Comparison of ENCODE assay signal across 13 mouse cellular contexts in the genomic region with DNA sequence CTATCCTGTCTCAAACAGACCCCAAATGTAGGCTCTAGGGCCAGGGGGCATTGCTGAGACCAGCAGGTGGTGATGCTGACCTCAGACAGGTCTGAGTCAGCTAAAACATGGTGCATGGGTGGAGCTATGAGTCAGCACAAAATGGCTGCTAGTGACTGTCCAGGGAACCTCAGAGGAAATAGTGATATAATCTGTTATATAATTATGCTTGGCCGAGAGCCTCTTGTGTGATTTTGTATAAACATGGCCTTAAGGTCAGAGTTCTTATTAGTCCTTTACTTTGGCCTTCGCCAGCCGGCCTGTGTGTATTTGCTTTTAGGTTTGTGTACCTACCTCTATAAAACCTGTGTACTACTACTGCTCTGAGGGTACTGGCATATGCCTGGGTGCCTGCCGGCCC. TPM values are rescaled to one million over a fixed set of nuclear protein-coding genes. Genes with fewer than 3 reads are reported as not detected.
DNase-seq lines count a peak whose midpoint lies in the region; ATAC-seq and TF ChIP-seq lines count a peak whose summit lies in the region.
"Had no signal": no experiment of that assay in that cellular context is flagged by ENCODE, and none has a peak within 500 bp of the region (broad histone marks: within the 10 kb centered on the region; RNA-seq: fewer than 3 reads in every experiment).

No protein-coding gene starts in this region.

- H3K4me1 ChIP-seq in heart, postnatal 0 days (ENCODE audit: control insufficient read depth, insufficient read depth) = no peaks in the 10 kb centered on the region
- peaks cover 2% of the 10 kb centered on the region; the same call in 1 of the 2 replicates for H3K4me1 ChIP-seq in heart, adult 2 months (ENCODE audit: control insufficient read depth, insufficient read depth, low read length)
- H3K4me1 ChIP-seq in E14TG2a.4 (replicated peaks; ENCODE audit: low read depth, low read length) = peaks cover 66% of the 10 kb centered on the region
- peaks cover 21% of the 10 kb centered on the region for H3K4me1 ChIP-seq in liver, postnatal 0 days (ENCODE audit: insufficient read depth)
- H3K4me1 ChIP-seq: neural tube, embryonic 12.5 days had no signal

- H3K4me2 ChIP-seq in heart, postnatal 0 days (ENCODE audit: low read depth, low read length) = no peak overlapping the region
- H3K4me2 ChIP-seq in liver, postnatal 0 days (ENCODE audit: low read depth, low read length) = peak overlapping the region; percentile 7; the same call in 1 of the 2 replicates
- H3K4me2 ChIP-seq: forebrain, embryonic 15.5 days; neural tube, embryonic 12.5 days had no signal

- no peak overlapping the region for H3K27ac ChIP-seq in heart, postnatal 0 days (ENCODE audit: low read depth)
- H3K27ac ChIP-seq in heart, adult 2 months = no peak overlapping the region
- peak overlapping the region; percentile 34 for H3K27ac ChIP-seq in liver, postnatal 0 days (ENCODE audit: low read depth)
- H3K27ac ChIP-seq: embryonic facial prominence, embryonic 10.5 days; forebrain, embryonic 15.5 days; neural tube, embryonic 12.5 days had no signal

- H3K27me3 ChIP-seq in heart, postnatal 0 days (ENCODE audit: control insufficient read depth, insufficient read depth, low read length) = no peaks in the 10 kb centered on the region
- no peaks in the 10 kb centered on the region for H3K27me3 ChIP-seq in heart, adult 2 months (ENCODE audit: control insufficient read depth, insufficient read depth, low read length)
- H3K27me3 ChIP-seq in E14TG2a.4 (ENCODE audit: insufficient read depth, low read length) = no peaks in the 10 kb centered on the region
- no peaks in the 10 kb centered on the region for H3K27me3 ChIP-seq in liver, postnatal 0 days (ENCODE audit: insufficient read depth, low read length)
- H3K27me3 ChIP-seq: forebrain, embryonic 15.5 days; neural tube, embryonic 12.5 days had no signal

- no peaks in the 10 kb centered on the region for H3K79me2 ChIP-seq in heart, adult 2 months (replicated peaks; ENCODE audit: control insufficient read depth, insufficient read depth, low read length)

- intact Hi-C loops in heart, adult 2 months (cut with DNase I) = no loop called here

- 61% methylated on average over 4 of the region's 4 CpGs for WGBS in heart, postnatal 0 days
- 49% methylated on average over 4 of the region's 4 CpGs for whole genome bisulfite sequencing in heart, adult 2 months
- 54% methylated on average over 4 of the region's 4 CpGs for WGBS in liver, postnatal 0 days (ENCODE audit: insufficient replicate concordance)

- 0 out of 2 replicates have a peak, but pooled peaks have one; percentile 28 for ATAC-seq in heart, postnatal 0 days (ENCODE audit: insufficient read depth, low read depth)
- ATAC-seq in liver, postnatal 0 days = peak; percentile 81
- no peak for ATAC-seq in monocyte, adult 5-6 weeks (replicated peaks; ENCODE audit: insufficient number of reproducible peaks, low FRiP score, low TSS enrichment, poor library complexity, severe bottlenecking)
- ATAC-seq: forebrain, embryonic 15.5 days had no signal

- no peak for TF ChIP-seq CTCF in heart, postnatal 0 days (IDR thresholded peaks at IDR 0.05; ENCODE audit: low read depth)
- no peak for TF ChIP-seq CTCF in heart, adult 2 months (IDR thresholded peaks at IDR 0.05)
- no peak for TF ChIP-seq CTCF in E14TG2a.4 (conservative IDR thresholded peaks at IDR 0.05; ENCODE audit: low read length)
- TF ChIP-seq CTCF in liver, postnatal 0 days (IDR thresholded peaks at IDR 0.05; ENCODE audit: low read depth) = peak; percentile 26; the same call in 1 of the 2 replicates

- DNase-seq in heart, postnatal 0 days (ENCODE audit: low spot score) = no peak
- DNase-seq in heart, adult 2 months = no peak
- peak; percentile 61 for DNase-seq in c-Kit-negative CD71-positive TER-119-positive erythroid progenitor cells, embryonic 14.5 days (ENCODE audit: low read depth, low spot score)
- peak; percentile 68 for DNase-seq in liver, postnatal 0 days
- no peak for DNase-seq in right cerebral cortex, postnatal 25 days
- no peak for DNase-seq in natural killer cell, adult 2 months (ENCODE audit: low spot score in 2 of 2)
- DNase-seq: thymus, adult 18-20 months had no signal

- H3K36me3 ChIP-seq in heart, postnatal 0 days (replicated peaks; ENCODE audit: control insufficient read depth, insufficient read depth, low read length) = no peaks in the 10 kb centered on the region
- H3K36me3 ChIP-seq in heart, adult 2 months (ENCODE audit: control insufficient read depth, insufficient read depth, low read length) = no peaks in the 10 kb centered on the region
- H3K36me3 ChIP-seq in E14TG2a.4 (ENCODE audit: insufficient read depth, low read length) = no peaks in the 10 kb centered on the region
- no peaks in the 10 kb centered on the region for H3K36me3 ChIP-seq in liver, postnatal 0 days (replicated peaks; ENCODE audit: insufficient read depth, low read length)
- H3K36me3 ChIP-seq: embryonic facial prominence, embryonic 10.5 days; forebrain, embryonic 15.5 days; neural tube, embryonic 12.5 days had no signal

- TF ChIP-seq EP300 in heart, postnatal 0 days (IDR thresholded peaks at IDR 0.05; ENCODE audit: low read depth) = no peak
- TF ChIP-seq EP300 in heart, adult 2 months (IDR thresholded peaks at IDR 0.05; ENCODE audit: insufficient read depth, low read depth, low read length) = no peak
- TF ChIP-seq EP300 in liver, postnatal 0 days (IDR thresholded peaks at IDR 0.05; ENCODE audit: low read depth) = peak; percentile 77

- no peak overlapping the region for H3K4me3 ChIP-seq in heart, postnatal 0 days (ENCODE audit: low read depth, low read length)
- no peak overlapping the region for H3K4me3 ChIP-seq in heart, adult 2 months
- 0 out of 2 replicates have a peak overlapping the region, but pooled peaks have one; percentile 3 for H3K4me3 ChIP-seq in E14TG2a.4 (replicated peaks; ENCODE audit: low read length)
- no peak overlapping the region for H3K4me3 ChIP-seq in liver, postnatal 0 days (ENCODE audit: low read depth, low read length)
- H3K4me3 ChIP-seq: embryonic facial prominence, embryonic 10.5 days; forebrain, embryonic 15.5 days; neural tube, embryonic 12.5 days had no signal

- no peak overlapping the region for H3K9ac ChIP-seq in heart, postnatal 0 days (replicated peaks; ENCODE audit: low read depth, low read length)
- H3K9ac ChIP-seq in heart, adult 2 months (ENCODE audit: low read depth, low read length) = no peak overlapping the region
- no peak overlapping the region for H3K9ac ChIP-seq in liver, postnatal 0 days (replicated peaks)
- H3K9ac ChIP-seq: forebrain, embryonic 15.5 days; neural tube, embryonic 12.5 days had no signal

- no peak for TF ChIP-seq POLR2A in heart, adult 2 months (IDR thresholded peaks at IDR 0.05; ENCODE audit: insufficient read depth, low read depth, low read length)

- H3K9me3 ChIP-seq in heart, postnatal 0 days (replicated peaks; ENCODE audit: control insufficient read depth, low read length) = no peaks in the 10 kb centered on the region
- H3K9me3 ChIP-seq in E14TG2a.4 (ENCODE audit: low read length) = no peaks in the 10 kb centered on the region
- no peaks in the 10 kb centered on the region for H3K9me3 ChIP-seq in liver, postnatal 0 days (ENCODE audit: low read length)
- H3K9me3 ChIP-seq: embryonic facial prominence, embryonic 10.5 days; forebrain, embryonic 15.5 days; neural tube, embryonic 12.5 days had no signal

RNA-seq across cellular contexts. Expression of gene Pla2g6, which starts 5.2 kb away (rescaled TPM):
- total RNA-seq in heart, postnatal 0 days (2014; rRNA removed; ENCODE audit: low replicate concordance) = 14.1 and 20.3 TPM in 2 replicates
- polyA plus RNA-seq in heart, postnatal 0 days (2015; fragmentation: Nextera tagmentation; extraction: Ambion mirVana) = 7.1 and 7.9 TPM in 2 replicates
- 10 to 100 TPM; 10.7 to 11.0 TPM for total RNA-seq in heart, adult 2 months (2021)
- polyA plus RNA-seq in heart, adult 2 months (2012; rRNA removed) = 11.7 and 14.0 TPM in 2 replicates
- 18.5 and 18.8 TPM in 2 replicates for polyA plus RNA-seq in liver, postnatal 0 days (2015; fragmentation: Nextera tagmentation; extraction: Ambion mirVana)
- 1.1 to 5.4 TPM (median 3.4 TPM) in 3 replicates for total RNA-seq in monocyte, adult 5-6 weeks (2017)

RNA-seq across cellular contexts. Expression of gene Maff, which starts 13.0 kb away (rescaled TPM):
- total RNA-seq in heart, postnatal 0 days (2014; rRNA removed; ENCODE audit: low replicate concordance) = 12.9 and 19.4 TPM in 2 replicates
- polyA plus RNA-seq in heart, postnatal 0 days (2015; fragmentation: Nextera tagmentation; extraction: Ambion mirVana) = 1.8 and 2.9 TPM in 2 replicates
- 10 to 100 TPM in 1 of 2 experiments, 1 to 10 TPM in 1; 9.3 to 13.7 TPM for total RNA-seq in heart, adult 2 months (2021)
- polyA plus RNA-seq in heart, adult 2 months (2012; rRNA removed) = 3.4 and 4.3 TPM in 2 replicates
- 0.94 and 1.1 TPM in 2 replicates for polyA plus RNA-seq in liver, postnatal 0 days (2015; fragmentation: Nextera tagmentation; extraction: Ambion mirVana)
- total RNA-seq in monocyte, adult 5-6 weeks (2017) = 9.8 to 14.5 TPM (median 10.4 TPM) in 3 replicates

RNA-seq across cellular contexts. Expression of gene Baiap2l2, which starts 48.1 kb away (rescaled TPM):
- 0.23 and 0.27 TPM in 2 replicates for total RNA-seq in heart, postnatal 0 days (2014; rRNA removed; ENCODE audit: low replicate concordance)
- 2.2 and 4.5 TPM in 2 replicates for polyA plus RNA-seq in heart, postnatal 0 days (2015; fragmentation: Nextera tagmentation; extraction: Ambion mirVana)
- total RNA-seq in heart, adult 2 months (2021) = under 1 TPM; 0.78 to 0.84 TPM
- 0.70 and 2.9 TPM in 2 replicates for polyA plus RNA-seq in heart, adult 2 months (2012; rRNA removed)
- 1.2 and 2.1 TPM in 2 replicates for polyA plus RNA-seq in liver, postnatal 0 days (2015; fragmentation: Nextera tagmentation; extraction: Ambion mirVana)
- 0.57 TPM in 1 of 3 replicates, not detected in the others for total RNA-seq in monocyte, adult 5-6 weeks (2017)
- total RNA-seq: megakaryocyte-erythroid progenitor cell, adult 5-6 weeks had no signal

Comparison
In these comparisons a context has a peak if more than half of its experiments do, and no peak if none do; other contexts are left out.
1. DNase-seq: peak in c-Kit-negative CD71-positive TER-119-positive erythroid progenitor cells, embryonic 14.5 days (single experiment) and liver, postnatal 0 days (single experiment); none in heart, postnatal 0 days (single experiment), heart, adult 2 months (0 of 2), right cerebral cortex, postnatal 25 days (single experiment) and natural killer cell, adult 2 months (0 of 2).